Mouse (Mus musculus) heart, postnatal 0 days (tissue): ENCODE data around the gene Fkbp3.

Source experiments
- CTCF ChIP-seq: IDR thresholded peaks from 2 replicates; pipeline ENCODE4 v1.5.1; 2016; ENCODE audit warnings: antibody characterized with exemption, control low read depth, low read depth
- EP300 ChIP-seq: IDR thresholded peaks from 2 replicates; pipeline ENCODE4 v1.6.1; 2016; ENCODE audit warnings: antibody characterized with exemption, low read depth

GRCm38 (mm10) chr12:65075085-65075732 lies 1.4 kb upstream of the Fkbp3 start, which contains the start of gene Fancm:
- no peak for TF ChIP-seq CTCF
- no peak for TF ChIP-seq EP300
